Mouse (Mus musculus) ES-CJ7 (cell line): ENCODE measurements around the gene Cpeb4.

Source experiments
- DNase-seq: peaks from one replicate; pipeline ENCODE4 v3.0.0; 2011; ENCODE audit warnings: low read depth, low spot score

The Cpeb4 gene

GRCm38 (mm10) chr11:31974132-31974531, 102.1 kb downstream of the Cpeb4 start:
- no peak for DNase-seq

- no peak for DNase-seq
These were observed 102.8 kb downstream of the Cpeb4 start for GRCm38 (mm10) chr11:31974826-31975225.

DNA sequence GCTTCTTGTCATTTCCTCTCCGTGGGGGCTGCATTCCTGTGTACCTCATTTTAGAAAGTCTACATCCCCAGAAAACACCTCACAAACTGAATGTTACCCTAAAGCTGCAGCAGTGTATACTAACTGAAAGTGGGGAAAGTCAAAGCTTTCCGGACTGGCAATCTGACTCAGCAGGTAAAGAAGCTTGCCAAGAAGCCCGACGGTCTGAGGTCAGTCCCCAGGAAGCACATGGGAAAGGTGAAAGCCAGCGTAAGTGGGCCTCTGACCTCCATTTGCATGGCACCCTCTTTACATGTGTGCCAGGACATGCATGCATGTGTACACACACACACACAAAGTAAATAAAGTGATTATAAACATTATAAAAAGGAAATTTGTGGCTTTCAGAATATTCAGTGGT, 103.7 kb downstream of the Cpeb4 start:
- no peak for DNase-seq

GRCm38 (mm10) chr11:31976137-31976536, 104.1 kb downstream of the Cpeb4 start:
- no peak for DNase-seq

GRCm38 (mm10) chr11:31980089-31980488, 108.1 kb downstream of the Cpeb4 start:
- DNase-seq, result peak; percentile 41

GRCm38 (mm10) chr11:31981830-31982229, 109.8 kb downstream of the Cpeb4 start:
- DNase-seq, result no peak

DNA sequence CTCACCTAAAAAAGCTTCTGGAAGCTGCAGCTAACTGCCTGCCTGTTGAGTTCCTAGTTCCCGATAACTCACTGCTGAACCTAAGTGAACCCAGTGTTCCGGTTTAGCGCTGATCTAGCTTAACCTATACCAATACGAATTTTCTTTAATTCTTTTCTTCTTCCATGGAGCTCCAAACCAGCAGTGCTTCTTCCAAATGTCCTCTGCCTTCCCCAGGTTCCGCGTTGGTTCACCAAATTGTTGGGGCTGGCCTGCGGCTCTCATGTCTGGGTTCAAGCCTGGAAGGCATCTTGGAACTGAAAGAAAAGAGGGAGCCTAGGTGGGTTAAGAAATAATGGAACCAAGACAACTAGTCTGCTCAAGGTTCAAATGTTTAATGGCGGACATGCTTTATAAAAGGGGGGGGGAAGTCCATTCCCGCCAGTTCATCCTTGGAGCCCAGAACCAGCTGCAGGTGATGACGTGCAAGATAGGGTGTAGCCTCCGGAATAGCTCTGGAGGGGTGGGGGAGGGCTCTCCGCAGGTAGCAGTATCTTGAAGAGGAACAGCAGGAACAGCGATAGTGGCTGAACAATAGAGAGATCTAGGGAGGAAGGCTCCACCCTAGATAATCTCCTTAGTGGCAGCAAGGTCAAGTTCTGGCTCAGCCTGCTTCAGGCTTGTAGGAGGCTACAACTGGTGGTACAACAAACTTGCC, 110.4 kb downstream of the Cpeb4 start:
- DNase-seq, result peak; percentile 91

DNA sequence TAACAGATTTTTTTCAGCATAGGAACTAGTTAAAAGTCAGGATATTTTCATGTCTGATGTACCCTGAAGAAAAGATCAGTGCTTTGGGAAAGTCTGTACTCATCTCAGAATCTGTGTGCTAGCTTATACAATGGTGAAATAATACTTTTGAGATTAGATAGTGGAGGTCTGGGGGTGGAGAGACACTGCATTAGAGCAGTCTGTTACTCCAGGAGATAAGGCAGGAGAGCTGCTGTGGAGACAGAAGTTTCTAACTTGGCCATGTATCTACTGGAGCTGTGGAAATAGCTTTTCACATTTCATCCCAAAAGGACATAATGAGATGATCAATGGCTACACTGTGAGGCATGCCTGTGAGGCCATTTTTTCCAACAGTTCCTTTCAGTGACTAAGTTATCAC, 111.2 kb downstream of the Cpeb4 start:
- DNase-seq, result no peak

DNA sequence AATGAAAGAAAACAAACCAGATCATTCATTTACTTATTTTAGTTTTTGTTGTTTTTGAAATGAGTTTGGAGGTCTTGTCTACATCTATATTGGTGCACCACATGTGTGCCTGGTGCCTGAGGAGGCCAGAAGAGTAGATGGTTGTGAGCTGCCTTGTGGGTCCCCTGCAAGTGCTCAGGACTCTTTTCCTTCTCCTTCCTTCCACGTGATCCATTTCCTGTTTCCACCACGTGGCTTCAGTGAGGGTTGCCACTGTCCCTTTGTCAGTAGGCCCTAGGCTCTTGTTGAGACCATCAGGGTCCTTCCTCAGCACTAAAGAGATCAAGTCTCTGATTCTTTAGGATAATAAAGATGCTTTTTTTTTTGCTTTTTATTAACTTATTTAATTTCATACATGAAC, 112.8 kb downstream of the Cpeb4 start:
- no peak for DNase-seq
